Mouse (Mus musculus) heart, adult 9 months (tissue): ENCODE data around the gene Ceacam16.

Experiments
- DNase-seq, 2 experiments: peaks; one replicate each; pipeline ENCODE4 v3.0.0; 2022; ENCODE audit warnings: low spot score in 2 of 2

Ceacam16 gene

GRCm38 (mm10) chr7:19861199-19861598, at the start of gene Ceacam16:
Gene Ceacam16 (minus strand): TSS chr7:19861299.
- DNase-seq = no peak

DNA sequence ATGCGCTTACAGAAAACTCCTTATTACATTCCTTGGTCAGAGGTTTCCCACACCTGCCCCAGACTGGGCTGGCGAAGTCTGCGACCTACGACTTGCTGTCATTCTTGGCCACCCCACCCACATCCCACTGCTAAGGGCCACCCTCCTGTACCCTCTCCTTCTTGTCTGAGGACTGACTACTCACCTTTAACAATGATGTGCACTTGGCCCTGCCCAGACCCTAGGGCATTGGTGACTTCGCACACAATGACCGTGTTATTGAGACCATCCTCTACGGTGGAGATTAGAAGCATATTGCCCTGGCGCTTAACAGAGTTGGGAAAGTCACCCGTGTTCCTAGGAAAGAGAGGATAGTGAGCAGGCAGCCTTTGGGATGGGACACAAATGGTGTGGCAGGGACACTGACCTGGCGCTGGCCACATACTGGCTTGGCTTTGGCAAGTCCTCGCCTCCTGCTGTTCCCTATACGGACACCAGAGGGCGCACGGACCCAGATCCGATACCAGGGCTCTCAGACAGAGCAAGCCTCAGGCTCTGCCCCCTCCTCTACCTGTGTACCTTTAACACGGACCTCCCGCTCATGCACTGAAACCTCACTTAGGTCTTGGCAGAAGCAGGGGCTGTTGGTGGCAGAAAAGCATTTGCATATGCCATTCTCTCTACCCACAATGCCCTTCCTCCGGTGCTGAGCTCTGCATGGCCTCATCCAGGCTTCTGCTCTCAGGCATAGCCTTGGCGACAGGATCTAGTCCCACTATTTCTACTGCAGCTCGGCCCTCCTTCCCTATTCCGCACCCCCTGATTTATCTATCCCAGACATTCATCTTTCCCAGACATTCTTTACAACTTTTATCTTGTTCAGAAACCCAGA, 49.6 kb upstream of the Ceacam16 start:
- peak; percentile 52 to 82 for DNase-seq

GRCm38 (mm10) chr7:19889881-19890280, 28.8 kb upstream of the Ceacam16 start:
- DNase-seq = no peak

DNA sequence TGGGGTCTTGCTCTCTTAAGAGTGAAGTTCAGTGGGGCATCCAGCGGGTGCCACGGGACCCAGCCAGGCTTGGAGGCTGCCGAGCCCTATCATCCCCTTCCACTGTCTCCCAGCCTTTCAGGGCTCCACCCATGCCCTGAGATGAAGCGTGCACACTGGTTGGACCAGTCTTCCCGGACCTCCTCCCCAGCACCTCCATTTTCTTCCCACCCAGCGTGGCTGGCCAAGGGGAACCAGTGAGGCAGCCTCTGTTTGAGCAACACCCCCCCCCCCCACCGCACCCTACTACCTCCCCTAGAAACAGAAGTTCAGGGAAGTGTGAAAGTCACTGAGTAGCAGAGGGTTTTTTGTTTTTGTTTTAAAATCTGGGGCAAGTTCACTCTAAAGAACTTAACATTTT, 26.8 kb upstream of the Ceacam16 start, which contains the start of gene Ceacam19:
Gene Ceacam19 (minus strand): TSS at position 117 of the 400 bp plus-strand sequence.
- DNase-seq = no peak

DNA sequence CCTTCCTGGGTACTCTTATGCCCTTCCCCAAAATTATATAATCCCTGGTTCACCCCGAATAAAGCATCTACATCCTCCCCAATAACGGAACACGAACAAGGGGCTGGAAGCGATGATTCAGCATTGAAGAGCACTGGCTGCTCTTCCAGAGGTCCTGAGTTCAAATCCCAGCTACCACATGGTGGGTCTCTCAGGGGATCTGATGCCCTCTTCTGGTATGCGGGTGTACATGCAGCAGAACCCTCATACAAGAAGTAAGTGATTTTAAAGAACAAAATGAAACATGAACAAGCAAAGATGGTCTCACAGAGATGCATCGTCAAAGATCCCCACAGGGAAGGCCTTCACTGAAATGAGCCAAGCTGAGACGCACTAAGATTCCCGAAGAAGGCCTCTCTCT, 19.7 kb upstream of the Ceacam16 start:
- no peak for DNase-seq

- DNase-seq = no peak
Observed at GRCm38 (mm10) chr7:19876781-19877425, 15.8 kb upstream of the Ceacam16 start.

GRCm38 (mm10) chr7:19875948-19876682, 15.0 kb upstream of the Ceacam16 start:
- DNase-seq = peak in 1 of 2 experiments; percentile 39

GRCm38 (mm10) chr7:19871943-19872601, 11.0 kb upstream of the Ceacam16 start:
- DNase-seq = peak in 1 of 2 experiments; percentile 40

DNA sequence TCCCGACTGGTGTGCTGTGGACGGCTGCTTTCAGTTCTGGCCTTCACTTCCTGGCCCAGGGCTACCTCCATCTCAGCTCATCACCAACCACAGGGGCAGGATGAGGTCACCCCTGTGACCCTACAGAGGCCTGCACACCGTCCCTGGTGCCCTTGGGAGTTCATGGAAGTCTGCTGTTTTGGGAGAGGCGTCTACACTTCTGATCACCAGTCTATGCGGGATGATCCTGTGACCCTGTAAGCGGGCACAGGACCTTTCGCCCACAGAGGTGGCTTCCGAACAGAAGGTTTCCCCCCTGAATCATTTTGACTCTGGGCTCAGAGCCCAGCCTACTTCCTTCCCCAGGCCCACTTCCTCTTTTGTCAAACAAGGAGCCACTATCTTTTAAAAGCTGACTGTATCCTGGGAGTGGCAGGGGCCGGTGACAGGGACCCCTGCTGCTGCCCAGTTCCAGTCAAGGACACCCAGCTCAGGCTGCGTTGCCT, 10.1 kb upstream of the Ceacam16 start:
- DNase-seq = peak; percentile 55 to 67

DNA sequence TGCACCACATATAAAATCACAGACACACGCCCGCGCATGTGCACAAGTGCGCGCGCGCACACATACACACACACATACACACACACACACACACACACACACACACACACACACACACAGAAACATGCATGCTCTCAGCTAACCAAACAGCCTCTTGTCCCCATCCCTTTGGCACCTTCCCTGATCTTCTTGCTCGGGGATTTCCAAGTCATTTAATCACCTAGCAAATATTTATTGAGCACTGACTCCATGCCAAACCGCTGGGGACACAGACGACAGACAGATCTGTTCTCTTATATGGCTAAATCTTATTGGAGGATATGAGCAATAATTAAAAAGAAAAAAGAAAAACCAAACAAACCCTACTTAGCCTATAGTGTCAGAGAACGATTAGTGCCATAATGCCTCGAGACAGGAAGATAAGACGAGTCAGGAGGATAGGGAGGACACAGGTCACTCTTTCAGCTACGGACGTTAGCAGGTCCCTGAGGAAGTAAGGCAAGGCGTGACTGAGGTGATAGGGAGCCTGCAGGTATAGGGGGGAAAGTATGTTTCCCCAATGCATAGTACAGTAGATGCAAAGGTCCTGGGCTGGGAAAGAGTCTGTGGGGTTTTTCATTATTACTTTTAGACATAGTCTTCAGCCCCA, 6.8 kb upstream of the Ceacam16 start:
- DNase-seq = no peak

DNA sequence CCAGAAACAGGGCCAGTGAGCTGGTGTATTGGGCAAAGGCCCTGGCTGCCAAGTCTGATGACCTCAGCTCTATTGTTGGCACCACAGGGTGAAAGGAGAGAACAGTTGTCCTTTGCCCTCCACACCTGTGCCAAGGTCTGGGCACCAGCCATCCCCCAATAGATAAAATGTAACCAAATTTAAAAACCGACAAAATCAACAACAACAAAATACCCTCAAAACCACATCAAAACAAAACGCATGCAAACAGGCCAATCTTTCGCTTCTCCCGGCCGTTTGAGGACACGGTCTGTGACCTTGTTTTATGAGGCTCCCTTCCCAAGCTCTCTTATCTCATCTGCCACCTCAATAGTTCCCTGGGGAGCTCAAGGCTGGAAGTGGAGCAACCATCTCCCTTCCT, 5.4 kb upstream of the Ceacam16 start:
- peak in 1 of 2 experiments; percentile 52 for DNase-seq

- no peak for DNase-seq
Observed at GRCm38 (mm10) chr7:19865246-19866036, 4.3 kb upstream of the Ceacam16 start.

DNA sequence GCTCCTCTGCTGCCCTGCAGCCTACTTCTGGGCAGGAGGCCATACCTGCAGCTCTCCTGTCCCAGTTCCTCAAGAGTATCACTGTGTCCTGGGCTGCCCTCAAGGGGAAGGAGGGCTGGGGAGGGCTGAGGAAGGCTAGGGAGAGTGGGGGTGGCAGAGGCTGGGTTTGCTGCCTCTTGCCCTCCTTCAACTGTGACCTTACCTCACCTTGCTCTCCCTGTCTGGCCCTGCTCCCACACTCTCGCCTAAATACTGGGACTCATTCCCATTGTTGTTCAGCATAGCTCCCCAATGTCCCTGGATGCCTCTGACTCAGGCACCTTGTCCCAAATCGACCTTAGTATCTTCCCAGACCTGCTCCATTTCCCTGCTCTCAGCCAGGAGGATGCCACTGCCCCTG, 3.1 kb upstream of the Ceacam16 start:
- DNase-seq = peak; percentile 31 to 70

GRCm38 (mm10) chr7:19859740-19860139, 1.4 kb downstream of the Ceacam16 start:
- DNase-seq = no peak

DNA sequence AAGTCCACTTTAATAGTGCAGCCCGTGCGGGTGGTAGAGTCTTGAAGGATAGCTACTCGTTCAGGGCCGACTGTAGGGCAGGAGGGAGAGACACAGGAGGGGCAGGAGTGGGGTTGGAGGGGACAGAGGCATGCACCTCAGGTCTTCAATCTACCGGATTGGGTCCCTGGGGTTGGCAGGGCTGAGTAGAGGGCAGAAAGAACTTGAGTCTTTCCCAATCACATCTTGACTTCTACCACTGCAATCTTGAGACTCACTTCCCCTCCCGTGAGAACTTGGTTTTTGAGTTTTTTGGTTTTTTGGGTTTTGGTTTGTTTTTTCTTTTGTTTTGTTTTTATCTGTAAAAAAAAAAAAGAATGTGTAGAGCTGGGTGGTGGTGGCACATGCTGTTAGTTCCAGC, 4.8 kb downstream of the Ceacam16 start:
- no peak for DNase-seq

DNA sequence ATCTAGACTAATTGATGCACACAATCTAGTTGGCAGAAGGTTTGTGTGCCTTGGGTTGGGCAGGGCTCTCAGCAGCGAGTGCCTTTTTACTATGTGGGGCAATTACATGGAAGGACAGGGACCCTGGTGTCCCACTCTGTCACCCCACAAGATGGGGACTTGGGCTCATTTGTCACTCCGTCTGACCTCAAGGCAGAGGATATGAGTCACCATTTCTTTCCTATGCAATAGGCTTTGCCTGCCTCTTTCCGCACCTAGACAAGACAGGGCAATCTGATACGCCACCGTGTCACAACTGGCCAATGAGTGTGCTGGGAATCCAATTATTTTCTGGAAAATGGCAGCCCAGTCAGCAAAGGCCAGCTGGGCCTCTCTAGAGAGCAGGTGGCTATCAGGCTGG, 5.4 kb downstream of the Ceacam16 start:
- no peak for DNase-seq

GRCm38 (mm10) chr7:19853526-19853925, 7.6 kb downstream of the Ceacam16 start:
- no peak for DNase-seq

DNA sequence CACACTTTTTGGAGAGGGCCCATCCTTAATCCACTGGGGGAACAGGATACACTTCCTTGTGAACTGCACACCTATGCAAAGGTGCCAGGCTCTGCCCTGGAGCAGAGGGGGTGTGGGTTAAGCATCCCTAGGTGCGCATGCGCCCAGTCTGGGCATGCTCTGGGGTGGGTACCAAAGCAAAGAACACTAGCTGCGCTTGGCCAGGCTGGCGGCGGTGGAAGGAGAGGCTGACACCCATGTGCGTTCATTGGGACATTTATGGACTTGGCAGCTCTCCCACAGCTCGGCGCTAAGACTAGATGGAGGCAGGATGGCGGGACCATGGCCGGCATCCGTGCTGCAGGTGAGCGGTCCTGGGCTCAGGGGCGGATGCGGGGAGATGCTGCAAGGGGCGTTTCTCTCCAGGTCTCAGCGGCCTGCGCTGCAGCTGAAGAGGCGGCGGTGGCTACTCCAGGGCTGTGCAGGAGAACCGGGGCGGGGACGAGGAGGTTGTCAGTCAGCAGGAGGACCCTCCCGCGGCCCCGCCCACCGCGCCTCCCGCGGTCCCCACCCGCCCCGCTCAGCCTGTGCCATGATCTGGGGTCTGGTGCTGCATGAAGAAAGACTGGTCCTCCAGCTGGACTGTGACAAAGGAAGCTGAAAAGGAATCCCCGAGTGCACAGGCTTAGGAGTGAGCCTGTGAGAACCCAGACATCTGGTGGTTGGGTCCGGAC, 9.1 kb downstream of the Ceacam16 start, which contains the start of gene Gm19345:
Gene Gm19345 (plus strand): TSS at position 146 of the 713 bp plus-strand sequence.
- DNase-seq = no peak

DNA sequence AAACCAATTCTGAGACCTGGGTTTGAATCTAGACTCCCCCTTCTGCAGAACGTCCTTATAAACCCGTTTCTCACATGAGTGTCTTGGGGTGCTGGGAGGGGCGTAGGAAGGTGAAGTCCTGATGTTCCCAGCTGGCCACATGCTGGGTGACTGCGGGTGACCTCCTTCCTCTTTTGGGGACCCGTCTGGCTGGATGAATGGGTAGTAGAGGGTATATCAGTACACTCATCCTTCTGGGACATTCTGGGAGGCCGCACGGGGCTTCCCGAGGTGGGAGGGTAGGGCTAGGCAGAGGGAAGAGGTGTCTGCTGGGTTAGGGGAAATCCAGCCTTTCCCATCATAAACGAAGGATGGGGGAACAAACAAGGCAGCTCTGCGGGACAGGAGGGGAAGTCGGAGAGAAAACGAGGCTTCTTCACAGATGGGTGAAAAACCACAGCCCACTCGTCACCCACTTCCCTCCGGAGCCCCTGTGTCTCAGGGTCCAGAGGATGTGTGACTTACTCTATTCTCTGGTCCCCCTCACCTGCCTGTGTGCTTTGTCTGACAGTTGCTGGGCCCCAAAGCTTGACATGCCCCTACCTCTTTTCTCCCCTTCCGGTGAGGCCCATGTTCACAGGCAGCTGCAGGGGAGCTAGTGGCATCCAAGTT, 16.5 kb downstream of the Ceacam16 start:
- DNase-seq = no peak
